Mouse (Mus musculus) heart, adult 8-10 months (tissue): ENCODE measurements around the gene Cep131. TPM values are rescaled to one million over a fixed set of nuclear protein-coding genes. Genes with fewer than 3 reads are reported as not detected.

Source experiments
- DNase-seq: peaks from one replicate; pipeline ENCODE4 v3.0.0; 2022; ENCODE audit warnings: low spot score
- microRNA-seq: library from miRNA; unstranded; fragments of <30 nt; microRNA quantifications from one replicate; pipeline ENCODE4 v1.2.0, GENCODE M21; 2022
- total RNA-seq, 4 experiments: library from RNA; stranded (reverse); gene quantifications; 2 replicates each; pipeline ENCODE4 v1.2.4; 2022

Gene Cep131
- total RNA-seq, 4 experiments from 2014 or later, result 8.9 to 16.0 (median 11.7) TPM

DNA sequence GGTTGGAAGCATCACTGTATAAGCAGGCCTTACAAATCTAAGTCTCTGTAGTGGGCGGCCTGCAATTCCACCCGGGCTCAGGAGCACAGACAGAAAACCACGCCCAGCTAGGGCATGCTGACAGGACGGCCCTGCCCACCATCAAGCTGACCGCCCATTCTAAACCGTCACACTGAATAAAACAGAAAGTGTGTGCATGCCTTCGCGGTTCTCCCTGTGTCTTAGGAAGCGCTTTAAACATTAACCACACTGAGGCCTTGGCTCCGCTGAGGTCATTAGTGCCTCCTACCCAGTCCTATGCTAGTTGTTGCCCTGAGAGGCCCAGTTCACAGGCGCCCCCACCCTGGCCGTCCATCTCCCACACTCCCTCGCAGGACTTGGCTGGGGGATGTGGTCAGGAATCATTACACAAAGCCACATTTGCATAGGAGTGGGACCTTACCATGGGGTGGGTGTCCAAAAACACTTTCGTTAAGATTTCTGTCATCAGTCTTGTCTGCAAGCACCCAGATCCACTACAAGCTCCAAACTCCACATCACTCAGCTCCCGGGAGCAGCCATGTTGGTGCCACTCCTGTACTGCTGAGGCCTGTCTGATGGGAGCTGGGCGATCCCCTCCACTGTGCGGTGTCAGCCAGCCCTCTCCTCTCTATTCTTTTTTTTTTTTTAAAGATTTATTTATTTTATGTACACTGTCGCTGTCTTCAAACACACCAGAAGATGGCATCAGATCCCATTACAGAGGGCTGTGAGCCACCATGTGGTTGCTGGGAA is 58.1 kb downstream of the Cep131 start:
- DNase-seq, result no peak

DNA sequence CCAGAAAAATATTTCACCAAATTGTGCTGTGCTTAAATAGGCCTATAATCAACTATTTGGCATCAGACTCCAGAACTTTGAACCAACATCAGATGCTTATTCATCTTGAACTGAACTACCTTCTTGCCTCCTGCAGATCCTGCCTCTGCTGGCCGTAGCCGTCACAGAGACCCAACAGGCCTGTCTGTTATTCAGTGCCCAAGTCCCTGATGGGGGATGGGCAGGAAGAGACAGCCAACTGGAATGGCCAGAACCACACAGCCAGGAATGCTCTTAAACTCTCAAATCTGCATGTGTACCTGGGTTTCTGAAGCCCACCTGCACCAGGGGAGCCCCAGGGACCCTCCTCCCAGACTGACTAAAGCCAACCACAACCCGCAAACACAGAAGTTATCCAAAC is 59.7 kb downstream of the Cep131 start:
- DNase-seq, result no peak

DNA sequence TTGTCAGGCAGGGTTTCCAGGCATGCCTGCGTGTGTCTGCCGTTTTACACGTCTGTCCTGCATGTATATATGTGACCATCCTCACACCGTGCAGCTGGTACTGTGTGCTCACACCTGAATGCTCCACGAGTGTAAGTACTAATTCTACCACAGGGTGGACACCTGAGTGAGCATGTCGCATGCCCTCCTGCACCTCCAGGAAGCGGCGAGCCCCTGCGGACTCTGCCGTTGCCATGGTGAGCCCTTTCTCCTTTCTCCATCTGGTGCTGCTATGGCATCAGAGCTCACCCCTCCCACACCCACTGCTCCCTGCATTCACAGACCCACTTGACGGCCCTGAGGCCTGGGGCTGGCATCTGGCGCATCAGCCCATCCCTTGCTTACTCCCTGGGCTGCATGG is 63.8 kb downstream of the Cep131 start:
- DNase-seq, result no peak

DNA sequence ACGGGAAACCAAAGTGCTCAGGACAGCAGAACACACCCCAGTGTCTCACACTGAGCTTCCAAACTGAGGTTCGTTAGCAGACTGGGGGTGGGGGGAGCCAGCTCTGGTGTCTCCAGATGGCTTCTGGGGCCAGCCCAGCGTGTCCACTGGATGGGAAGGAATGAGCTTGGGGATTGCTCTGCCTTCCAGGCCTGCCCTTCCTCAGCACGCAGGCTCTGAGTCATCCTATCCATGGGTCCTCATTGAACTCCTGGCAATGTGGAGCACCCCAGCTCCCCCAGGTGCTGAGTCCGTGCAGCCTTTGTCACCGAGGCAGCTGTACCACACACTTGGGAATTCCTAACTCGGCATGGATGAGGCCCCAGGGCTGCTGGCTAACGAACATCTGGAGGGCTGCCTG is 64.4 kb downstream of the Cep131 start:
- DNase-seq, result no peak

DNA sequence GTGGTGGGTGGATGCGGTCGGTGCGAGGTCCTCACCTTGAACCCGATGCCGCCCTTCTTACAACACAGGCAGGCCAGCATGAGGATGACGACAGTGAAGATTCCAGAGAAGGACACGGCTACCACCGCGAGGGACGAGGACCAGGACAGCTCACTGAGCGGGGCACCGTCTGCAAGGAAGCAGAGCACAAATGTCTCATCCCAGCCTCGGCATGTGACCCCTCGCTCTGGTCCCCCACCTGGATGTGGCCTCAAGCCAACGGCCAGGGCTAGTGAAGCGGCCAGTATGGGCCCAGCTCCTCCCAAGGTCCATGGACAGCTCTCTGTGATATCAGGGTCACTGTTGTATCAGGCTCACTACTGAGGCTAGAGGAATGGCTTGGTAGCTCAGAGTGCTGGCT is 65.3 kb downstream of the Cep131 start:
- DNase-seq, result no peak

DNA sequence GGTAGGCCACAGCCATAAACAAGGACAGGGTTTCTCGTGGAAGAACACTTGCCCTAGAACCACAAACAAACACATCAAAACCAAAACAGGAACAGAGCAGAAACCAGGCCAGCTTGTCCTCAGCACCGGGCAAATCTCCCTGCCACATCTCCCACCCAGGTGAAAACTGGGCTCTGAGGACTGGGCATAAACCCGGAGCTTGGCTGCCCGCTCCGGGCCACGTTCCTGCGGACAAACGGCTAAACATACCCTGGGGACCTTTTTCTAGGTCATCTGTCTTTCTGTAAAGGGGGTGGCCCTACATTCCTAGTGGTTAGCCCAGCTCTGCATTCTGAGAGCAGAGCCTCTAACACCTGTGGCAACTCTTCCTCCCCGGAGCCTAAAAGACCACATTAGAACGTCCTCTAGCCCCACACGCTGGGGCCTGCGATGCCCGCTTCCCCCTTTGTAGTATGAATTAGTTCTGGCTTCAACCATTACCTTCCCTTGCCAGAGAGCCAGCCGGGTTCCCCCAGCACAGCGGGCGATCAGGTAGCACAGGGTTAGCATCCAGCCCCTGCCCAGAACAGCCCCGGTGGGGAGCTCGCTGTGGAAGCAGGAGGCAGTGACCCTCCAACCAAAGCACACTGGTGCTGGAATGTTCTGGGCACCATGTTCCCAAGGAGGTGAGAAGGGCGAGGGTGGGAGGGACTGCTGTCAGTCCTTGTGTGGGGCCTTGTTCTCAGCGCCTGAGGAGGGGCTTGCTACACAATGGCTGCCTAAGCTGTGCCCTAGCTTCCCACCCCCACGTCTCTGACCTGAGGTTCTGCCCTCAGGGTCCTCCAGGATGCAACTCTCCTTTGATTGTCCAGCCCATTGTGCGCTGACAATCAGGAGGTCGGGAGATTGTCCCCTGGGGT is 66.8 kb downstream of the Cep131 start:
- DNase-seq, result no peak

DNA sequence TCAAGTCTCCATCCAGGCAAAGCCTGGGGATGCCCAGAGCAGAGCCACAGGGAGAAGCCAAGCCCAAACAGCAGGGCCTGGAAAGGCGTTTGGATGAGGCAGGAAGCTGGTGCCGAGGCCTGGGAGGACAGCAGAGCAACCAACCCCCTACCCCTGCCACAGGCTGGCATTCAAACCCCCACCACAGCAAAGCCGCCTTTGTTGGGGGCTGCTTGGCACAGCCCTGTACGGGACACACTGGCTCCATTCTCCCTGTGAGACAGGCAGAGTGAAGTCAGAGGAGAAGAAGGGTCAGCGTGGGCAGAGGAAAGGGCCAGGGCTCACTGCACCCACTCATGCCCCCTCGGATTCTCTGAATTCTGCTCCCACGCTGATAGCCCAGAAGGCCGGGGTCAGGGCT is 69.6 kb downstream of the Cep131 start:
- no peak for DNase-seq

DNA sequence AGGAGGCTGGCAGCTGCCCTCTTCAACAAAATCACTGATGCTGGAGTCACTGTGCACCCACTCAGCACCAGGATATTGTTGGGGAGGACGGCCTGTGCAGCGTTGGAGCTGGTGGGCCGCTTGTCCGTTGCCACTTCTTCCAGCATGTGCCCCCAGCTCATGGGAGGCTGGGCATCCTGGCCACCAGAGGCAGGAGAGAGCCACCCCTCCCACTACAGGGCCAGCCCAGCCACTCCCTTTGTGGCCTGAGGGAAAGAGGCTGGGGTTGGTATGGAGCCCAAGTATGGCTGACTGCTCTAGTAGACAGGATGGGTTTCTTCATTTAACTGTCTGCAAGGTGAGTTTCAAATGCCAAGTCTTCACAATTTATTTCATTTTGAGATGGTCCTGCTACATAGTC is 71.9 kb downstream of the Cep131 start:
- DNase-seq, result no peak

Small RNAs within 50 kb of the gene (microRNA-seq; reads per million reads assigned to microRNA genes)
- not detected for gene Gm25948
- gene Mir3065, result not detected
- not detected for gene Mir338

Other genes with a start within 250 kb of the Cep131 start
- 10 to 100 TPM; 29.9 to 33.7 (median 30.4) TPM for gene Chmp6, start 173.4 kb downstream of the Cep131 start, total RNA-seq
- gene Baiap2, start 144.1 kb downstream of the Cep131 start, total RNA-seq, result 10 to 100 TPM in 1 of 4 experiments, 1 to 10 TPM in 3; 4.8 to 10.0 (median 5.8) TPM
- 1 to 10 TPM; 3.1 to 6.2 (median 4.7) TPM for gene Aatk, start 39.7 kb downstream of the Cep131 start, total RNA-seq
- 1 to 10 TPM; 4.8 to 7.0 (median 6.9) TPM for gene Tepsin, start 11.9 kb upstream of the Cep131 start, total RNA-seq
- gene Ndufaf8, start 12.1 kb upstream of the Cep131 start, total RNA-seq, result 100 to 1,000 TPM in 1 of 4 experiments, 10 to 100 TPM in 3; 68.5 to 103 (median 82.8) TPM
- gene Slc38a10, start 64.5 kb upstream of the Cep131 start, total RNA-seq, result 100 to 1,000 TPM in 1 of 4 experiments, 10 to 100 TPM in 3; 88.9 to 104 (median 91.6) TPM
- 10 to 100 TPM in 2 of 4 experiments, 1 to 10 TPM in 2; 6.2 to 12.6 (median 9.3) TPM for gene Bahcc1, start 146.1 kb upstream of the Cep131 start, total RNA-seq